Mouse (Mus musculus) CH12.LX (cell line): ENCODE measurements around the gene Wasl. TPM values are rescaled to one million over a fixed set of nuclear protein-coding genes. Genes with fewer than 3 reads are reported as not detected.

Experiments
- DNase-seq: peaks from one replicate; pipeline ENCODE4 v3.0.0-alpha.2; 2013; ENCODE audit errors: extremely low read depth
- H3K27ac ChIP-seq: 2 replicates; pipeline ENCODE4 v1.5.1; 2012; ENCODE audit warnings: low read depth, mild to moderate bottlenecking, control low read depth, moderate library complexity; ENCODE audit not compliant: insufficient read depth
- H3K27me3 ChIP-seq: replicated peaks from 2 replicates; pipeline ENCODE3; 2012; ENCODE audit warnings: inconsistent platforms
- H3K36me3 ChIP-seq, 2 experiments: replicated peaks in 1 of 2; 2 replicates each; pipeline versions ENCODE3 to v1.6.1; 2012; ENCODE audit warnings: inconsistent platforms in 1 of 2, low read length in 1 of 2, mild to moderate bottlenecking in 1 of 2, mixed read lengths in 1 of 2, moderate library complexity in 1 of 2; ENCODE audit not compliant: control insufficient read depth in 1 of 2, insufficient read depth in 1 of 2
- H3K4me1 ChIP-seq, 2 experiments: 2 replicates each; pipeline ENCODE4 v1.6.1; 2012; ENCODE audit warnings: inconsistent platforms in 1 of 2, moderate library complexity in 1 of 2; ENCODE audit not compliant: insufficient read depth in 2 of 2, control insufficient read depth in 1 of 2
- H3K4me2 ChIP-seq: 2 replicates; pipeline ENCODE4 v1.6.1; 2012; ENCODE audit warnings: low read depth, mild to moderate bottlenecking, control low read depth; ENCODE audit not compliant: poor library complexity, insufficient read depth, severe bottlenecking
- H3K4me3 ChIP-seq, 3 experiments: fragments of 150-350 bp in 1 of 3; sonication (generic) in 1 of 3; replicated peaks in 1 of 3; 2 replicates each; pipeline versions ENCODE3 to v1.5.1; 2011 to 2012; ENCODE audit warnings: low read depth in 2 of 3, low read length in 2 of 3, mild to moderate bottlenecking in 2 of 3, moderate library complexity in 2 of 3, control low read depth in 1 of 3, improper control_type of control experiment in 1 of 3, inconsistent platforms in 1 of 3, mixed read lengths in 1 of 3; ENCODE audit not compliant: poor library complexity in 1 of 3
- H3K79me2 ChIP-seq: replicated peaks from 2 replicates; pipeline ENCODE4 v1.6.1; 2012; ENCODE audit warnings: mild to moderate bottlenecking, moderate library complexity; ENCODE audit not compliant: control insufficient read depth, poor library complexity, insufficient read depth, severe bottlenecking; ENCODE audit errors: extremely low read depth
- H3K9ac ChIP-seq: 2 replicates; pipeline ENCODE4 v1.6.1; 2012; ENCODE audit warnings: low read depth, mild to moderate bottlenecking, control low read depth, moderate library complexity; ENCODE audit not compliant: insufficient read depth
- H3K9me3 ChIP-seq: replicated peaks from 2 replicates; pipeline ENCODE3; 2012; ENCODE audit warnings: low read length, inconsistent platforms, mixed read lengths
- CHD1 ChIP-seq: IDR thresholded peaks from 2 replicates; pipeline ENCODE4 v1.6.1; 2012; ENCODE audit warnings: low read depth, low read length, improper control_type of control experiment, inconsistent platforms
- CHD2 ChIP-seq: IDR thresholded peaks from 2 replicates; pipeline ENCODE4 v1.6.1; 2011; ENCODE audit warnings: low read length, improper control_type of control experiment
- CTCF ChIP-seq, 2 experiments: IDR thresholded peaks in 1 of 2; conservative IDR thresholded peaks in 1 of 2; 2 replicates each; pipeline ENCODE4 v1.5.1; 2011 to 2012; ENCODE audit warnings: low read depth in 2 of 2, low read length in 2 of 2, improper control_type of control experiment in 1 of 2, inconsistent platforms in 1 of 2, mild to moderate bottlenecking in 1 of 2, moderate library complexity in 1 of 2
- E2F4 ChIP-seq: IDR thresholded peaks from 2 replicates; pipeline ENCODE4 v1.6.1; 2011; ENCODE audit warnings: low read depth, low read length, improper control_type of control experiment; ENCODE audit not compliant: insufficient replicate concordance
- ELF1 ChIP-seq: IDR thresholded peaks from 2 replicates; pipeline ENCODE4 v1.6.1; 2014; ENCODE audit warnings: low read depth, mild to moderate bottlenecking, inconsistent platforms, low read length, improper control_type of control experiment
- ETS1 ChIP-seq: conservative IDR thresholded peaks from 2 replicates; pipeline ENCODE4 v1.6.1; 2012; ENCODE audit warnings: low read depth, mild to moderate bottlenecking, inconsistent platforms, low read length, improper control_type of control experiment, moderate library complexity
- GABPA ChIP-seq: IDR thresholded peaks from 2 replicates; pipeline ENCODE4 v1.6.1; 2012; ENCODE audit warnings: low read depth, low read length, improper control_type of control experiment, inconsistent platforms; ENCODE audit not compliant: insufficient replicate concordance
- JUND ChIP-seq: conservative IDR thresholded peaks from 2 replicates; pipeline ENCODE4 v1.6.1; 2011; ENCODE audit warnings: low read depth, low read length, improper control_type of control experiment
- KAT2A ChIP-seq: IDR thresholded peaks from 2 replicates; pipeline ENCODE4 v1.6.1; 2012; ENCODE audit warnings: low read length, improper control_type of control experiment, inconsistent platforms; ENCODE audit not compliant: insufficient replicate concordance
- MAZ ChIP-seq: IDR thresholded peaks from 2 replicates; pipeline ENCODE4 v1.6.1; 2012; ENCODE audit warnings: low read depth, mild to moderate bottlenecking, inconsistent platforms, low read length, improper control_type of control experiment, moderate library complexity
- MEF2A ChIP-seq: IDR thresholded peaks from 2 replicates; pipeline ENCODE4 v1.6.1; 2014; ENCODE audit warnings: low read depth, mild to moderate bottlenecking, inconsistent platforms, low read length, improper control_type of control experiment, borderline replicate concordance
- POLR2A ChIP-seq: IDR thresholded peaks from 2 replicates; pipeline ENCODE4 v1.6.1; 2011; ENCODE audit warnings: low read depth, mild to moderate bottlenecking, improper control_type of control experiment, low read length
- POLR2AphosphoS2 ChIP-seq: IDR thresholded peaks from 2 replicates; pipeline ENCODE4 v1.6.1; 2011; ENCODE audit warnings: low read depth, low read length, improper control_type of control experiment
- RCOR1 ChIP-seq: conservative IDR thresholded peaks from 2 replicates; pipeline ENCODE4 v1.6.1; 2012; ENCODE audit warnings: low read depth, mild to moderate bottlenecking, inconsistent platforms, low read length, improper control_type of control experiment
- SIN3A ChIP-seq: IDR thresholded peaks from 2 replicates; pipeline ENCODE4 v1.6.1; 2012; ENCODE audit warnings: low read length, improper control_type of control experiment, inconsistent platforms
- SMC3 ChIP-seq: IDR thresholded peaks from 2 replicates; pipeline ENCODE4 v1.6.1; 2011; ENCODE audit warnings: low read depth, low read length, improper control_type of control experiment
- TBP ChIP-seq: conservative IDR thresholded peaks from 2 replicates; pipeline ENCODE4 v1.6.1; 2011; ENCODE audit warnings: low read depth, low read length, improper control_type of control experiment
- UBTF ChIP-seq: IDR thresholded peaks from 2 replicates; pipeline ENCODE4 v1.6.1; 2012; ENCODE audit warnings: low read depth, mild to moderate bottlenecking, inconsistent platforms, low read length, improper control_type of control experiment, moderate library complexity
- USF1 ChIP-seq: IDR thresholded peaks from 2 replicates; pipeline ENCODE4 v1.6.1; 2014; ENCODE audit warnings: low read depth, mild to moderate bottlenecking, inconsistent platforms, low read length, improper control_type of control experiment
- USF2 ChIP-seq: conservative IDR thresholded peaks from 2 replicates; pipeline ENCODE4 v1.6.1; 2011; ENCODE audit warnings: low read depth, low read length, improper control_type of control experiment
- ZNF384 ChIP-seq: IDR thresholded peaks from 2 replicates; pipeline ENCODE4 v1.6.1; 2012; ENCODE audit warnings: low read depth, low read length, improper control_type of control experiment, inconsistent platforms
- dilution Hi-C: fragments of 300-500 bp; cut with MboI; formaldehyde crosslinking; loops from 2 replicates; pipeline ENCODE4 v1.14.3; 2020; ENCODE audit warnings: low sequenced_read_pairs; ENCODE audit not compliant: extremely low pct_unique_long_range_greater_than_20kb, extremely low pct_ligation_motif_present
- in situ Hi-C: fragments of 300-500 bp; cut with MboI; formaldehyde crosslinking; loops from 3 replicates; pipeline ENCODE4 v1.14.3; 2019; ENCODE audit warnings: low sequenced_read_pairs, low pct_ligation_motif_present, low pct_unique_long_range_greater_than_20kb, mixed read lengths
- polyA plus RNA-seq: library from polyadenylated mRNA; unstranded; fragments of >175 nt; gene quantifications from 2 replicates; pipeline ENCODE4 v1.2.1, GENCODE M21; 2012; ENCODE audit warnings: low read depth; ENCODE audit not compliant: insufficient read length
- total RNA-seq, 2 experiments: library from RNA; depleted of rRNA; stranded (reverse); fragments of 300-350 nt in 1 of 2; fragments of >200 nt in 1 of 2; gene quantifications; 2 replicates each; pipeline ENCODE4 v1.2.3; 2012 to 2014

The Wasl gene
- total and polyA plus RNA-seq, 3 experiments, result 3.9 to 8.4 (median 7.6) TPM

DNA sequence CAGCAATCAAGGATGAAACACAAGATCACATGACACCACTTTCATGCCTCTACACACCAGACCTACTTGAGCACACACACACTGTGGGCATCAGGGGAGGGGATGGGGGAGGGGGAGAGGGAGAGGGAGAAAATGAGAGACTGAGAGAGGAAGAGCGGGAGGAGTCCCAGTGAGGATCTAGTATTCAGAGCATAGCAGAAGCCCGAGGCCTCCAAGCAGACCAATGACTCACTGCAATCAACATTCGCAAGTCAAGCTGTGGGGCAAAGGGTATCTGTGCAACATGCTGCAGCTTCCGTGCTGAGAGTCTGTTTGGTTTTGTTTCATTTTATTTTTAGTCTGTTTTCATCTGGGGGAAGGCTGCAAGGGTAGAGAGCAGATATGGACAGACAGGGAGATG lies 32.7 kb downstream of the Wasl start:
- Histone ChIP-seq H3K4me3 (no peak overlapping the region), H3K27me3 (no peaks in the 10 kb centered on the region), H3K36me3 (peaks cover 13 to 44% of the 10 kb centered on the region in 2 experiments), H3K9me3 (no peaks in the 10 kb centered on the region), H3K9ac (no peak overlapping the region), H3K4me2 (no peak overlapping the region), H3K79me2 (peaks cover 8% of the 10 kb centered on the region), H3K4me1 (peaks cover 0 to 12% of the 10 kb centered on the region in 2 experiments; a peak in 3 of 4 replicates), H3K27ac (no peak overlapping the region)
- dilution Hi-C loops (no loop called here), in situ Hi-C loops (no loop called here)
- DNase-seq, result peak; percentile 29
- TF ChIP-seq POLR2A (no peak), TBP (no peak), E2F4 (no peak), USF1 (no peak), MAZ (no peak), MEF2A (no peak), RCOR1 (no peak), ELF1 (no peak), CHD2 (no peak), ZNF384 (no peak), JUND (no peak), POLR2AphosphoS2 (no peak), SIN3A (no peak), ETS1 (no peak)

DNA sequence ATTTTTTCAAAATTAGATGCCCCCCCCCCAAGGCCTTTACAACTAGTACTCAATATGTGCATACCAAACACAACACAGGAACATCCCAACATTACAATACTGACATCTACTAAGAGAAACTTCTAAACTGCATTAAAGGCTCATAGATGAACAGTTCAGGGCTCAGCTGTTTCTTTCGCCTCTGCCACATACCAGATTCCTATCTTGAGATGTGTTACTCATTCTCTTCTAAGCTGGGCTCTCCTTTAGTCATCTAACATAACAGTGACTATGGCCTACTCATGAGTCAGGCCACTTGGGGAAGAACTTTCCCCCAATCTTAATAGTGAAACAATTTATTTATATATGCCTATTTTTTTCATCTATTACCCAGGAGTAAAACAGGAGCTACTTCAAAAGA lies 36.3 kb downstream of the Wasl start:
- Histone ChIP-seq H3K27ac (no peak overlapping the region), H3K4me1 (peaks cover 0 to 12% of the 10 kb centered on the region in 2 experiments; a peak in 3 of 4 replicates), H3K79me2 (peaks cover 5% of the 10 kb centered on the region; the same call in 1 of the 2 replicates), H3K36me3 (peaks cover 13 to 42% of the 10 kb centered on the region in 2 experiments), H3K4me2 (no peak overlapping the region), H3K9me3 (no peaks in the 10 kb centered on the region), H3K9ac (no peak overlapping the region), H3K27me3 (no peaks in the 10 kb centered on the region), H3K4me3 (no peak overlapping the region)
- no peak for DNase-seq
- in situ Hi-C loops, result loop anchor here (10.0 kb wide), 1 partner anchor 104 kb away; the partner anchor contains the start of genes Asb15 and Ndufa5
- TF ChIP-seq MAZ (no peak), KAT2A (no peak), CHD1 (no peak), JUND (no peak), USF2 (no peak), GABPA (no peak), UBTF (no peak), SMC3 (no peak), SIN3A (no peak), CTCF (conservative IDR thresholded peaks at IDR 0.05 in 1 of 2, IDR thresholded peaks at IDR 0.05 in 1 of 2; ENCODE audit: low read depth in 2 of 2, low read length in 2 of 2) (no peak)
- dilution Hi-C loops, result no loop called here
